Mouse (Mus musculus) forebrain, embryonic 15.5 days (tissue): ENCODE data around the gene Strn3. TPM values are rescaled to one million over a fixed set of nuclear protein-coding genes. Genes with fewer than 3 reads are reported as not detected.

Experiments
- ATAC-seq: fragments of 200-750 bp; cut with Nextera tagmentation; replicated peaks from 2 replicates; pipeline ENCODE4 v1.8.0; 2017; ENCODE audit warnings: mild to moderate bottlenecking, moderate TSS enrichment, moderate library complexity
- H3K27ac ChIP-seq: fragments of 300-500 bp; sonication (generic); replicated peaks from 2 replicates; pipeline ENCODE4 v1.5.1; 2015; ENCODE audit warnings: mild to moderate bottlenecking, inconsistent platforms
- H3K27me3 ChIP-seq: fragments of 300-500 bp; sonication (generic); 2 replicates; pipeline ENCODE4 v1.6.1; 2015; ENCODE audit warnings: inconsistent platforms
- H3K36me3 ChIP-seq: fragments of 300-500 bp; sonication (generic); 2 replicates; pipeline ENCODE4 v1.6.1; 2015; ENCODE audit warnings: mild to moderate bottlenecking, inconsistent platforms
- H3K4me1 ChIP-seq: fragments of 300-500 bp; sonication (generic); 2 replicates; pipeline ENCODE4 v1.6.1; 2015; ENCODE audit warnings: inconsistent platforms
- H3K4me2 ChIP-seq: fragments of 300-500 bp; sonication (generic); replicated peaks from 2 replicates; pipeline ENCODE4 v1.6.1; 2015; ENCODE audit warnings: mild to moderate bottlenecking, inconsistent platforms
- H3K4me3 ChIP-seq: fragments of 300-500 bp; sonication (generic); 2 replicates; pipeline ENCODE4 v1.5.1; 2015; ENCODE audit warnings: mild to moderate bottlenecking, inconsistent platforms
- H3K9ac ChIP-seq: fragments of 300-500 bp; sonication (generic); replicated peaks from 2 replicates; pipeline ENCODE4 v1.6.1; 2015; ENCODE audit warnings: mild to moderate bottlenecking, inconsistent platforms
- H3K9me3 ChIP-seq: fragments of 300-500 bp; sonication (generic); 2 replicates; pipeline ENCODE4 v1.6.1; 2016; ENCODE audit warnings: inconsistent platforms
- WGBS: fragments of 180-500 bp; shearing (Covaris S2); methylation state at CpG from one replicate; pipeline ENCODE4 v1.1.7; 2015; ENCODE audit warnings: mixed read lengths; 5-methylcytosine and 5-hydroxymethylcytosine counted together
- polyA plus RNA-seq: library from polyadenylated mRNA; unstranded; fragments of >200 nt; fragmentation: Nextera tagmentation; extraction: Ambion mirVana; gene quantifications from 2 replicates; pipeline ENCODE4 v1.2.1, GENCODE M21; 2015

Strn3 gene
- polyA plus RNA-seq, 1 experiment from 2014 or later: 44.3 TPM

DNA sequence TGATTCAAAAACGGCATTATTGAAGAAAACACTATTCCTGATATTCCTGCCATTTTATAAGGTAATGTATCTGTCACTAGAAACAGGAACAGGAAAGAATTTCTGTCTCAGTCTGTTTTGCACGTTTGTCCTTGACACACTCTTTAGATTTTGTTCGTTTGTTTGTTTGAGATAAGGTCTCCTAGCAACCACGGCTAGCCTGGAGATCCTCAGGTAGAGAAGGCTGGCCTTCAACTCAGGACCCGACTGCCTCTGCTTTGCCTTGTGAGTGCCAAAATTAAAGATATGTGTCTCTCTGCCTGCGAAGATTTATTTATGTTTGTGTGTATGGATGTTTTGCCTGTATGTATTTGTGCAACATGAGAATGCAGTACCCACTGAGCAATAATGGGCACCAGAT, 49.8 kb downstream of the Strn3 start:
- Histone ChIP-seq H3K36me3 (peaks cover 8% of the 10 kb centered on the region; the same call in 1 of the 2 replicates), H3K27ac (no peak overlapping the region), H3K4me1 (no peaks in the 10 kb centered on the region), H3K4me2 (no peak overlapping the region), H3K9me3 (no peaks in the 10 kb centered on the region), H3K27me3 (no peaks in the 10 kb centered on the region), H3K4me3 (no peak overlapping the region), H3K9ac (no peak overlapping the region)
- no peak for ATAC-seq
- WGBS: 81% methylated on average over 6 of the region's 6 CpGs

GRCm38 (mm10) chr12:51636689-51637470, 54.8 kb downstream of the Strn3 start:
- no peak overlapping the region for H3K27ac ChIP-seq
- no peak overlapping the region for H3K4me2 ChIP-seq
- H3K27me3 ChIP-seq: no peaks in the 10 kb centered on the region
- no peaks in the 10 kb centered on the region for H3K9me3 ChIP-seq
- H3K9ac ChIP-seq: no peak overlapping the region
- 90% methylated on average over 2 of the region's 2 CpGs for WGBS
- H3K4me1 ChIP-seq: no peaks in the 10 kb centered on the region
- 0 out of 2 replicates have a peak, but pooled peaks cover under 1% of the 10 kb centered on the region for H3K36me3 ChIP-seq
- ATAC-seq: no peak
- no peak overlapping the region for H3K4me3 ChIP-seq

DNA sequence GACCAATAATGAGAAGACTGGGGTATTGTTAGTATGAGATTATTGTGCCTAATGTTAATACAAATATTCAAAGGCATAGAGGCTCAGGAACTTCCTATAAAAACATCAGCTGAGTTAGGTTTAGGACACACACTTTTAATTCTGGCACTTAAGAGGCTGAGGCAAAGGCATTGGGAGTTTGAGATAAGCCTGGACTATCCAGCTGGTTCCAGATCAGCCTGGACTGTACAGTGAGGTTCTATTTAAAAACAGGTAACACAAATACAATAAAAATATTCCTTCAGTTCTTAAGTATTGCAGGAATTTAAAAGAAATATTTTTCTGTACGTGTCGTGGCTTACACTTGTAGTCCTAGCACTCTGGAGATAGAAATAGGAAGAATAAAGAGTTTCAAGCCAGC, 55.4 kb downstream of the Strn3 start:
- H3K4me1 ChIP-seq: no peaks in the 10 kb centered on the region
- no peak overlapping the region for H3K4me2 ChIP-seq
- no peaks in the 10 kb centered on the region for H3K9me3 ChIP-seq
- H3K36me3 ChIP-seq: no peaks in the 10 kb centered on the region
- no peak for ATAC-seq
- WGBS: 99% methylated on average over 2 of the region's 2 CpGs
- no peaks in the 10 kb centered on the region for H3K27me3 ChIP-seq
- H3K27ac ChIP-seq: no peak overlapping the region
- H3K4me3 ChIP-seq: no peak overlapping the region
- no peak overlapping the region for H3K9ac ChIP-seq

DNA sequence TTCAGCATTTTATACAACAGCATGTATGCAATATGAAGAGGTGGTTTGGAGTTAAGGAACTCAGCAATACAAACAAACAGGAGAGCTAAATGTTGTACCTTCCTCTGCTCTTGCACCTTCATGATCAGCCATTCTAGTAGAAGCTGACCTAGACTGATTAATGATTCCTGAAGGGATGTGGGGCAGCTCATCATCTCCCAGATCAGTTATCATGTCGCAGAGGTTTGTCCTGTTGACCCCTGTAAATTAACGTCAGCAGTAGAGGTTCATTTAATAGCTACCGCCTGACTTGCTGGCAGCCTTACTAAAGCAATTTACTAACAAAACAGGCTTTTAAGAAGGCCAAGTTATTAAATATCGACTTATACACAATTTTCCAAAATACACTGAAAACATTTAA, 58.2 kb downstream of the Strn3 start:
- WGBS: 83% methylated on average over 4 of the region's 4 CpGs
- no peak for ATAC-seq
- H3K9me3 ChIP-seq: no peaks in the 10 kb centered on the region
- H3K4me1 ChIP-seq: no peaks in the 10 kb centered on the region
- H3K27me3 ChIP-seq: no peaks in the 10 kb centered on the region
- H3K27ac ChIP-seq: no peak overlapping the region
- H3K4me2 ChIP-seq: no peak overlapping the region
- no peaks in the 10 kb centered on the region for H3K36me3 ChIP-seq
- H3K9ac ChIP-seq: no peak overlapping the region
- H3K4me3 ChIP-seq: no peak overlapping the region

- Histone ChIP-seq H3K4me1 (no peaks in the 10 kb centered on the region), H3K9me3 (no peaks in the 10 kb centered on the region), H3K4me2 (no peak overlapping the region), H3K27ac (no peak overlapping the region), H3K27me3 (no peaks in the 10 kb centered on the region), H3K4me3 (no peak overlapping the region), H3K36me3 (peaks cover 6% of the 10 kb centered on the region; the same call in 1 of the 2 replicates), H3K9ac (no peak overlapping the region)
- peak; percentile 44 for ATAC-seq
These were observed 68.4 kb downstream of the Strn3 start for GRCm38 (mm10) chr12:51623366-51623694.

- peak; percentile 87 for ATAC-seq
- Histone ChIP-seq H3K4me1 (no peaks in the 10 kb centered on the region), H3K27ac (peak overlapping the region; percentile 21; the same call in 1 of the 2 replicates), H3K27me3 (no peaks in the 10 kb centered on the region), H3K4me3 (no peak overlapping the region), H3K4me2 (no peak overlapping the region), H3K36me3 (peaks cover 6% of the 10 kb centered on the region; the same call in 1 of the 2 replicates), H3K9ac (no peak overlapping the region), H3K9me3 (no peaks in the 10 kb centered on the region)
- 67% methylated on average over 5 of the region's 5 CpGs for WGBS
These were observed 68.9 kb downstream of the Strn3 start for GRCm38 (mm10) chr12:51622670-51623365.

GRCm38 (mm10) chr12:51621161-51621560, 70.5 kb downstream of the Strn3 start:
- no peak for ATAC-seq
- Histone ChIP-seq H3K27ac (no peak overlapping the region), H3K4me3 (no peak overlapping the region), H3K9ac (no peak overlapping the region), H3K4me2 (no peak overlapping the region), H3K27me3 (no peaks in the 10 kb centered on the region), H3K9me3 (no peaks in the 10 kb centered on the region), H3K36me3 (peaks cover 12% of the 10 kb centered on the region), H3K4me1 (no peaks in the 10 kb centered on the region)
- 97% methylated on average over 5 of the region's 5 CpGs for WGBS

DNA sequence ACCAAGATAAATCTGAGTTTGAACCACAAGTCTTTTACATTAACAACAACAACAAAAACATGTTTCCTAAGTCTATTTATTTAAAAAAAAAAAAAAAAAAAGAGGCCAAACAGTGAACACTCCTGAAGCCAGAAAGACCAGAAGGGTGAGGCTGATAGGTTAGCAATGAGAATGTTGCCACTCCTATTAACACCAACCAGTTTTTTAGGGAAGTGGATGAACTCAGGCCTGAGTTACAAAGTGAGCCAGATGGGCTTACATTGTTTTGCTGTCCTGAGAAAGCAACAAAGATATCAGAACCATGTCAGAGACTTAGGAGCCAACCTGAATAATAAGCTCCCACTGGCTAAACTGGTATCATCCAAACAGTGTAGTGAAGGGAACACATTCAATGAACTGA, 71.1 kb downstream of the Strn3 start:
- no peak overlapping the region for H3K9ac ChIP-seq
- H3K4me2 ChIP-seq: no peak overlapping the region
- no peak overlapping the region for H3K27ac ChIP-seq
- peaks cover 16% of the 10 kb centered on the region for H3K36me3 ChIP-seq
- no peaks in the 10 kb centered on the region for H3K27me3 ChIP-seq
- H3K4me3 ChIP-seq: no peak overlapping the region
- no peaks in the 10 kb centered on the region for H3K4me1 ChIP-seq
- H3K9me3 ChIP-seq: no peaks in the 10 kb centered on the region
- no peak for ATAC-seq

GRCm38 (mm10) chr12:51612361-51612760, 79.3 kb downstream of the Strn3 start:
- Histone ChIP-seq H3K27me3 (no peaks in the 10 kb centered on the region), H3K4me1 (no peaks in the 10 kb centered on the region), H3K27ac (no peak overlapping the region), H3K9me3 (no peaks in the 10 kb centered on the region), H3K36me3 (peaks cover 43% of the 10 kb centered on the region), H3K9ac (no peak overlapping the region), H3K4me2 (no peak overlapping the region), H3K4me3 (no peak overlapping the region)
- WGBS: 92% methylated on average over 5 of the region's 5 CpGs
- ATAC-seq: no peak

DNA sequence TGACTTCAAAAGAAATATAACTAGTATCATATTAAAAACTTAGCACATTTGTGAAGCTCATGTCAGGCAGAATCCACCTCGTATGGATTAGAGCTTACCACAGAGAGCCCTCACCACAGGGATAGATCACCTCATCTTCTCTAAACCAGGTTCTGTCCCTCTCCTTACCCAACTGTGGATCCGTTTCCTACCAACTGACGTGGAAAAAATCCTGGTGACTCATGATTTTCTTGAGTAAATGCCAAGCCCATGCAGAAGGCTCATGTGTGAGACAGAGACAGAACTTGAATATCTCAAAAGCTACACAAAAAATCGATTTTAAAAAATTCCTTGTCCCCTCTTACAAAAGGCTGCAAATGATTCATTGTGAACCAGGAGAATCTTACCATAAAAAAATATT, 85.6 kb downstream of the Strn3 start:
- H3K9ac ChIP-seq: no peak overlapping the region
- ATAC-seq: no peak
- peaks cover 26% of the 10 kb centered on the region for H3K36me3 ChIP-seq
- H3K4me3 ChIP-seq: no peak overlapping the region
- WGBS: 80% methylated on average over 4 of the region's 4 CpGs
- H3K4me1 ChIP-seq: no peaks in the 10 kb centered on the region
- no peaks in the 10 kb centered on the region for H3K27me3 ChIP-seq
- no peaks in the 10 kb centered on the region for H3K9me3 ChIP-seq
- no peak overlapping the region for H3K4me2 ChIP-seq
- no peak overlapping the region for H3K27ac ChIP-seq

DNA sequence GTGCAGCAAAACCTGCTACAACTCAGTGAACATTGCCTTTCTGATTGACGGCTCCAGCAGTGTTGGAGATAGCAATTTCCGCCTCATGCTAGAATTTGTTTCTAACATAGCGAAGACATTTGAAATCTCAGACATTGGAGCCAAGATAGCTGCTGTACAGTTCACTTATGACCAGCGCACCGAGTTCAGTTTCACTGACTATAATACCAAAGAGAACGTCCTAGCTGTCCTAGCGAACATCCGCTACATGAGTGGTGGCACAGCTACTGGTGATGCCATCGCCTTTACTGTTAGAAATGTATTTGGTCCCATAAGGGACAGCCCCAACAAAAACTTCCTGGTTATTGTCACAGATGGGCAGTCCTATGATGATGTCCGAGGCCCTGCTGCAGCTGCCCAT, 88.4 kb downstream of the Strn3 start:
- no peak overlapping the region for H3K9ac ChIP-seq
- no peaks in the 10 kb centered on the region for H3K4me1 ChIP-seq
- WGBS: 93% methylated on average over 10 of the region's 10 CpGs
- peaks cover 18% of the 10 kb centered on the region for H3K36me3 ChIP-seq
- H3K4me2 ChIP-seq: no peak overlapping the region
- no peaks in the 10 kb centered on the region for H3K27me3 ChIP-seq
- no peak overlapping the region for H3K4me3 ChIP-seq
- H3K9me3 ChIP-seq: no peaks in the 10 kb centered on the region
- no peak for ATAC-seq
- H3K27ac ChIP-seq: no peak overlapping the region

- H3K36me3 ChIP-seq: no peaks in the 10 kb centered on the region
- ATAC-seq: no peak; the same call in 1 of the 2 replicates
- peak overlapping the region; percentile 54 for H3K9ac ChIP-seq
- H3K4me2 ChIP-seq: peak overlapping the region; percentile 99
- no peaks in the 10 kb centered on the region for H3K9me3 ChIP-seq
- peak overlapping the region; percentile 78 for H3K4me3 ChIP-seq
- H3K4me1 ChIP-seq: peaks cover 14% of the 10 kb centered on the region
- H3K27me3 ChIP-seq: peaks cover 15% of the 10 kb centered on the region; the same call in 1 of the 2 replicates
- WGBS: under 1% methylated on average over 18 of the region's 18 CpGs
- no peak overlapping the region for H3K27ac ChIP-seq
These were observed 97.6 kb downstream of the Strn3 start for GRCm38 (mm10) chr12:51594030-51594470.
